ENCODE assay signal across 13 mouse cellular contexts in the genomic region with DNA sequence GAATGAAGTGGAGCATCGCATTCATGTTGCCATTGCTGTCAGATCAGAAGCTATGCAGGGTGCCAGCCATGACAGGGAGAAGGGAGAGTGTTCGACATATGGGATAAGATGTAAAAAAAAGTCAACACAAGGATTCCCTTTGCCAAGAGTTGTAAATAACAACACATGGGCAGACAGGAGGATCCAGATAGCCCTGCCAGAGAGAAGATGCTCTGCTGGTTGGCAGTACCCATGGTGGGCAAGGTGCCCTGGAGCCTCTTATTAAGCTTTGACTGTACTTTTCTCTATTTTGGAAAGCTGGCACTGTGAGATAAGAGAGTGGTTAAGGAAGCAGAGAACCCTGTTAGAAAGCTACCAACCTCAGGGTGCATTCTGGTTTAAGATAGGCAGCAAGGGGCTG. TPM values are rescaled to one million over a fixed set of nuclear protein-coding genes. Genes with fewer than 3 reads are reported as not detected.
DNase-seq lines count a peak whose midpoint lies in the region.
"Had no signal": no experiment of that assay in that cellular context is flagged by ENCODE, and none has a peak within 500 bp of the region (broad histone marks: within the 10 kb centered on the region; RNA-seq: fewer than 3 reads in every experiment).

No protein-coding gene starts in this region.

- H3K27me3 ChIP-seq in heart, embryonic 10.5 days (ENCODE audit: insufficient read depth, poor library complexity, severe bottlenecking) = no peaks in the 10 kb centered on the region
- H3K27me3 ChIP-seq: neural tube, embryonic 13.5 days had no signal

- H3K27ac ChIP-seq in heart, embryonic 10.5 days = no peak overlapping the region
- H3K27ac ChIP-seq: neural tube, embryonic 13.5 days had no signal

- 82% methylated on average over 2 of the region's 2 CpGs for WGBS in heart, embryonic 10.5 days

- H3K9me3 ChIP-seq in heart, embryonic 10.5 days = no peaks in the 10 kb centered on the region
- H3K9me3 ChIP-seq: neural tube, embryonic 13.5 days had no signal

- DNase-seq in heart, embryonic 10.5 days (ENCODE audit: low spot score) = peak; percentile 35
- no peak for DNase-seq in heart, postnatal 4 days
- DNase-seq in brain, adult 2 months (ENCODE audit: low read depth, low spot score) = peak; percentile 95
- peak; percentile 81 for DNase-seq in cerebellum, adult 11 months
- peak; percentile 83 to 90 for DNase-seq in cerebellum, postnatal 25 days
- no peak for DNase-seq in kidney, adult 9 months
- DNase-seq in c-Kit-positive CD71-positive TER-119-positive erythroid progenitor cells, embryonic 14.5 days (ENCODE audit: low spot score) = no peak
- DNase-seq in testis, postnatal 14 days (ENCODE audit: low spot score) = no peak
- DNase-seq: adrenal gland, adult 2 months; gastrocnemius, postnatal 10 days; lung, embryonic 14.5 days had no signal

- H3K4me1 ChIP-seq in heart, embryonic 10.5 days = peaks cover 9% of the 10 kb centered on the region
- H3K4me1 ChIP-seq: neural tube, embryonic 13.5 days had no signal

- no peaks in the 10 kb centered on the region for H3K36me3 ChIP-seq in heart, embryonic 10.5 days
- H3K36me3 ChIP-seq: neural tube, embryonic 13.5 days had no signal

- no peak overlapping the region for H3K4me3 ChIP-seq in heart, embryonic 10.5 days
- H3K4me3 ChIP-seq: neural tube, embryonic 13.5 days had no signal

RNA-seq across cellular contexts. Expression of gene Rcan2, which starts 19.8 kb away (rescaled TPM):
- 14.5 and 28.9 TPM in 2 replicates for polyA plus RNA-seq in heart, embryonic 10.5 days (2016; fragmentation: Nextera tagmentation; extraction: Ambion mirVana)
- 100 to 1,000 TPM; 167 to 178 TPM for total RNA-seq in heart, postnatal 4 days (2021)
- total RNA-seq: monocyte, adult 5-6 weeks had no signal

Comparison
In these comparisons a context has a peak if more than half of its experiments do, and no peak if none do; other contexts are left out.
1. DNase-seq: peak in heart, embryonic 10.5 days (single experiment), brain, adult 2 months (single experiment), cerebellum, adult 11 months (single experiment) and cerebellum, postnatal 25 days (2 of 2); none in heart, postnatal 4 days (single experiment), kidney, adult 9 months (single experiment), c-Kit-positive CD71-positive TER-119-positive erythroid progenitor cells, embryonic 14.5 days (single experiment) and testis, postnatal 14 days (single experiment).